Mouse (Mus musculus): ENCODE measurements around the gene Kbtbd4. TPM values are rescaled to one million over a fixed set of nuclear protein-coding genes. Genes with fewer than 3 reads are reported as not detected.

The Kbtbd4 gene
- 59.1 and 61.2 TPM in 2 replicates for polyA plus RNA-seq (2016; fragmentation: Nextera tagmentation; extraction: Ambion mirVana)

DNA sequence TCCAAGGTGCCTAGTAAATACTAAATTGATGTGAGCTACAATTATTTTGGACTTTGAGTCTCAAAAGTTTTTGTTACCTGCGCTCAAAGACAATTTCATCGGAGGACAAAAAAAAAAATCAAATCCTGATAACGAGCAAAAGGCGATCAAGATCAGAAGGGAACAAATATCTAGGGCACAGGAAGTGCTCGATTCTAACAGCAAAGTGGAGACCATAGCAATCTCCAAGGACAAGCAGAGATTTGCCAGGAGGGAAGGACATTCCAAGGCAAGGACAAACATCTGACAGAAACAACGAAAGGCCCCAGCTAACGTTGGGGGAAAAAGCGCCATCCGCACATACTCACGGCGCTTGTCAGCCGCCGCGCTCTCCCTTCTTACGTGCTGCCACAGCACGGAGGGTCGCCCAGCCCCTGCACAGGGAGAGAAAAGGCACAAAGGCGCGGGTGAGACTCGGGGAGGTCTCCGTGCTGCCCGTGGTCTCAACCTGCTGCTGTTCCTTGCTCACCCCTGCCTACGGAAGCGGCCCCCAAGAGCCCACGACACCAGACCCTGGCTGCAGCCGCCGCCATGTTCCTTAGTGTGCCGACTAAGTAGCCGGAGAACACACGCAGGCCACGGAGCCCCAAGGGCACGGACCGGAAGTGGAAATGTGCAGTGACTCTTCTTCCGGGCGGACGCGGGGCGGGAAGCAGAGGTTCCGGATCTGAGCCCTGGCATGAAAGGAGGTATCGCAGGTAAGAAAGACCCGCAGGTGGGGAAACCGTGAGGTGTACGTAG lies at the start of gene Kbtbd4, which contains the start of gene Ndufs3:
Kbtbd4 (plus strand) TSS at position 665 of the 780 bp plus-strand sequence.
Ndufs3 (minus strand) TSS at position 752 of the 780 bp plus-strand sequence.
- ATAC-seq (ENCODE audit: low FRiP score), result peak; percentile 95
- peak within 1 kb of the TSS; percentile 90 for H3K9ac ChIP-seq
- no peaks in the 10 kb centered on the region for H3K27me3 ChIP-seq
- under 1% methylated on average over 43 of the region's 43 CpGs for WGBS
- H3K4me2 ChIP-seq, result peak within 1 kb of the TSS; percentile 72
- peak within 1 kb of the TSS; percentile 90 for H3K4me3 ChIP-seq (replicated peaks)
- no peaks in the 10 kb centered on the region for H3K9me3 ChIP-seq
- H3K4me1 ChIP-seq, result peaks cover 33% of the 10 kb centered on the region
- peaks cover 55% of the 10 kb centered on the region for H3K36me3 ChIP-seq (replicated peaks)
- peak within 1 kb of the TSS; percentile 90 for H3K27ac ChIP-seq

DNA sequence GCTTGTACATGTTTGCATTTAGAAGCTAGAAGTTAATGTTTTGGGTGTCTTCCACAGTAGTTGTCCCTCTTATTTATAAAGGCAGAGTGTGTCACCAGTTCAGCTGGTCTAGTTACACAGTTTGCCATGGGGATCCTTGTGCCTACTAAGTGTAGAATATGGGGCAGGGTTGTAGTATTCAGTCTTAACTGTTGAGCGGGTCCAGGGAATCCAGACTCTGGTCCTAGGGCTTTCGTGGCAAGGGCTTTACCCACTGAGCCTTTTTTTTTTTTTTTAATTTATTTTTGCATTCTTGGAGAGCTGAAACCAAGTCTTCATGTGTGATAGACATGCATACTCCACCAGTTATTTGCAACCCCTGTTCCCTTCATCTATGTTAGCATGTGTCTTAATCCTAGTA lies 43.1 kb upstream of the Kbtbd4 start:
- Histone ChIP-seq H3K4me2 (no peak overlapping the region), H3K36me3 (replicated peaks) (peaks cover 71% of the 10 kb centered on the region), H3K4me1 (peaks cover 3% of the 10 kb centered on the region; the same call in 1 of the 2 replicates), H3K9me3 (no peaks in the 10 kb centered on the region), H3K27me3 (no peaks in the 10 kb centered on the region), H3K4me3 (replicated peaks) (no peak overlapping the region), H3K9ac (no peak overlapping the region), H3K27ac (no peak overlapping the region)
- WGBS, result 90% methylated on average over 2 of the region's 2 CpGs
- ATAC-seq (ENCODE audit: low FRiP score), result no peak

DNA sequence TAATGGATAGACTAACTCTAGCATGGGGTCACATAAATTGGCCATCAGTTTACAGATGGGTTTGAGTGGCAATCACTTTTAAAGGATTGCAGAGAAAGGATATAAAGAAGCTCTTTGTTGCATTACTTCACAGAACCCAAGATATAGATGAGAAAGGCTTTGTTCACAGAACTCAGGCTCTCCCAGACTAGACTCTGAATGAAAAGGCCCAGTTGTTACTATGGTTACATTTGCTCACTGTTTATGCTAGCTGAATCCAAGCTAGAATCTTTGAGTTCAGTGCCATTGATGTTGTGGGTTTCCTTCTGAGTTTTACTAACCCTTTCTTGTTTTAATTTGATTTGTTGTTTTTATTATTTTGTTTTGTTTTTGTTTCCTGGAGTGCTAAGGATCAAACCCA lies 40.4 kb upstream of the Kbtbd4 start:
- Histone ChIP-seq H3K4me2 (no peak overlapping the region), H3K36me3 (replicated peaks) (peaks cover 80% of the 10 kb centered on the region), H3K9ac (no peak overlapping the region), H3K4me1 (peaks cover 3% of the 10 kb centered on the region; the same call in 1 of the 2 replicates), H3K4me3 (replicated peaks) (no peak overlapping the region), H3K27ac (0 out of 2 replicates have a peak overlapping the region, but pooled peaks have one; percentile 56), H3K9me3 (no peaks in the 10 kb centered on the region), H3K27me3 (no peaks in the 10 kb centered on the region)
- 0 out of 2 replicates have a peak, but pooled peaks have one; percentile 55 for ATAC-seq (ENCODE audit: low FRiP score)

DNA sequence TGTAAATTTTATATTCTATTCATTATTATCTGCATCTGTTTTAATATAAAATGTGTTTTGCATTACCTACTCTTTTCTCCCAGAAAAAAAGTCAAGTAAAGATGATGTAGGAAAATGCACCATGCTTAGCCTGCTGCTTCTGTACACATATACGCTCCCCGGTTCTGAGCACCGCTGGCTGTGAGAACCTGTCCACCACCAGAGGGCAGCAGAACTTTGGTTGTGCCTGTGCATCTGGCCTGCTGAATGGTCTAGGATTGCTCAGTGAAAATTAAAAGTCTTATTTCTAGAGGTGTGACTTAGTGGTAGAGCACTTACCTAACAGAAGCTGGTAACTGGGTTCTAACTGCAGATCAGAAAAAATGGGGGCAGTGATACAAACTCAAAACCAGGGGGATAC lies 38.0 kb upstream of the Kbtbd4 start:
- Histone ChIP-seq H3K4me2 (no peak overlapping the region), H3K9me3 (no peaks in the 10 kb centered on the region), H3K27me3 (no peaks in the 10 kb centered on the region), H3K27ac (no peak overlapping the region), H3K36me3 (replicated peaks) (peaks cover 59% of the 10 kb centered on the region), H3K4me3 (replicated peaks) (no peak overlapping the region), H3K4me1 (peaks cover 9% of the 10 kb centered on the region; the same call in 1 of the 2 replicates), H3K9ac (no peak overlapping the region)
- ATAC-seq (ENCODE audit: low FRiP score), result peak; percentile 89
- WGBS, result 29% methylated on average over 3 of the region's 3 CpGs

DNA sequence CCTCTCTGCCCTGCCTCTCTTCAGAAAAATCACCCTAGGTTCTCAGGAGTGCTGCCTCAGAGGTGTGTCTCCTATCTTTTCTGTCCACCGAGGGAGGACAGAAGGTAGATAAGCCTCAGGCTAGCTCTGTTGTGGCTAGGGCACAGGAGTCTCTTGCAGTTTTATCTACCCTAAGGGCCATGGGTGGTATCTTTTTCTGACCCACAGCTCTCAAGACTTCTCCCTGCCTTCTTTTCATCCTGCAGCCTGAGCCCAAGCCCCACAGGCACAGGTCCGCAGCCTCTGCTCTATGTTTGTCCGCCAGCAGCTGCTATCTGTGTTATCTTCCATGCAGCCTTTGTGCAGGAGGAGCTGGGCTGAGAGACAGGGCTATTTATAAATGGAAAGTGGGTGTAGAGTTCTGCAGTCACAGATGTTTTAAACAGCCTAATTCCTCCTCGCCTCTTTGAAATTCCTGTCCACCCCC lies 34.4 kb upstream of the Kbtbd4 start:
- Histone ChIP-seq H3K4me1 (0 out of 2 replicates have a peak, but pooled peaks cover 6% of the 10 kb centered on the region), H3K27ac (no peak overlapping the region), H3K4me2 (no peak overlapping the region), H3K4me3 (replicated peaks) (no peak overlapping the region), H3K27me3 (no peaks in the 10 kb centered on the region), H3K9me3 (no peaks in the 10 kb centered on the region), H3K36me3 (replicated peaks) (peaks cover 31% of the 10 kb centered on the region), H3K9ac (no peak overlapping the region)
- ATAC-seq (ENCODE audit: low FRiP score), result no peak
- WGBS, result 63% methylated on average over 4 of the region's 4 CpGs

DNA sequence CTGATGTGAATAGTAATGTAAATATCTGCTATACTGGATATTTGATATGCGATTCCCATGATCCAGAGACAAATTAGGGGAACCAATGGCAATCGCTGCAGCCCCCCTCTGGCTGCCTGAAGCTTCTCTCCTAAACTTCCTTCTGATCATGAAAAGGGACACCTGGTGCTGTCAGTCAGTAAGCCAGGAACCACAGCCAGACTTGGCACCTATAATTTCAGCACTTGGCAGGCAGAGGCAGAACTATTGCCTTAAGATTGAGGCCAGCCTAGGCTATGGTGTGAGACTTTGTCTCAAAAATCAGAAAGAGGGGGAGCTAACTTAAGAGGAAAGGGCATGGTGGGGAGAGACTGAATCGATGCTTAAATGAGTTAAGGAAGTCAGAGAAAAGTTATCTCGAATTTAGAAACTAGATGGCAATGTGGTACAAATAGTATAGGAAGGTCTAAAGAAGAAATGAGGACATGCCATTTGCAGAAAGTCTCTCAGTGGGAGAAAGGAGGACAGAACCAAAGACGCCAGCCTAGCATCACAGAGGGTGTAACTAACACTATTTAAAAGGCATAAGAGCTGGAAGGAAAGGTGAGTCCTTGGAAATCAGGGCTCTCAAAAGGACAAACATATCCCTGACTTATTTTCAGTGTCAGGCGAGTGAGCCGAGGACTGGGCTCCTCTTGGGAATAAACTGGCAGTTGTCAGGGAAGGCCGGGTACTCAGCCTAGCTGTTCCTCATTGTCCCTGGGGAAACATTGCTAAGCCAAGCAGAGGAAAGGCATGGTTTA lies 33.2 kb upstream of the Kbtbd4 start:
- no peak overlapping the region for H3K4me3 ChIP-seq (replicated peaks)
- no peak overlapping the region for H3K4me2 ChIP-seq
- 0 out of 2 replicates have a peak, but pooled peaks cover 6% of the 10 kb centered on the region for H3K4me1 ChIP-seq
- no peaks in the 10 kb centered on the region for H3K9me3 ChIP-seq
- WGBS, result 77% methylated on average over 8 of the region's 8 CpGs
- no peaks in the 10 kb centered on the region for H3K27me3 ChIP-seq
- H3K9ac ChIP-seq, result no peak overlapping the region
- H3K27ac ChIP-seq, result no peak overlapping the region
- peaks cover 19% of the 10 kb centered on the region; the same call in 1 of the 2 replicates for H3K36me3 ChIP-seq (replicated peaks)
- ATAC-seq (ENCODE audit: low FRiP score), result no peak

DNA sequence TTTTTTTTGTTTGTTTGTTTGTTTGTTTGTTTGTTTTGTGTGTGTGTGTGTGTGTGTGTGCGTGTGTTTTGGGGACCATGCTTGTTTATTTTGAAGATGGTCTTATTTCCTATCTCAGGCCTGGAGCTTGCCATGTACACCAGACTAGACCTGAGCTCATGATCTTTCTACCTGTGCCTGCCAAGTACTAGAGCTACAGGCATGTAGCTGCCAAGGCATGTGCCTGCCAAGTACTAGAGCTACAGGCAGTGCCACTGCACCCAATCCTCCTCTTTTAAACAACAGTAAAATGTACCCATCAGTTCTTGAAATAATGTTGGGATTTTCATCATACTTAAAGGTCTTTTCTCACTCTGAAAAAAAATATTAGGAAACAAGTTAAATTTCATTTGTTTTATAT lies 30.5 kb upstream of the Kbtbd4 start:
- H3K4me3 ChIP-seq (replicated peaks), result no peak overlapping the region

DNA sequence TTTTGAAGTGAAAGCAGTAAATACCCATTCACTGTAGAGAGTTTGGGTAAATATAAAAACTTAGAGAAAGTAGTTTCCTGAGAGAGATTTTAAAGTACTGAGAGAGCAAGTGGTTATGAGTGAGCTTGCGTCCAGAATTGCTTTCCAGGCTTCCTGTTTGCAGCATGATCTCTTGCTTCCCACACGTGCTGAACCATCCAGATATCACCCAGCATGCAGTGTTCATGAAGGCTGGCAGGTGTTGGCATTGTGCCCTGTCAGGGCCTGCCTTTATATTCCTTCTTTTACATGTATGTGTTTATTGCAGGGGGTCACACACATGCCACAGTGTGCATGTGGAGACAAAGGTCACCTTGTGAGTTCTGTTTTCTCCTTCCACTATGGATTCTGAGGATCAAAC lies 29.3 kb upstream of the Kbtbd4 start:
- WGBS, result 79% methylated on average over 2 of the region's 2 CpGs
- H3K4me3 ChIP-seq (replicated peaks), result no peak overlapping the region
- no peak overlapping the region for H3K27ac ChIP-seq
- H3K4me1 ChIP-seq, result peaks cover 11% of the 10 kb centered on the region
- no peak overlapping the region for H3K9ac ChIP-seq
- no peak overlapping the region for H3K4me2 ChIP-seq
- H3K27me3 ChIP-seq, result no peaks in the 10 kb centered on the region; the same call in 1 of the 2 replicates
- no peak for ATAC-seq (ENCODE audit: low FRiP score)
- H3K36me3 ChIP-seq (replicated peaks), result no peaks in the 10 kb centered on the region
- no peaks in the 10 kb centered on the region for H3K9me3 ChIP-seq

More for the DNA sequence above, 30.5 kb upstream of the Kbtbd4 start:
- Histone ChIP-seq H3K4me2 (no peak overlapping the region), H3K4me1 (0 out of 2 replicates have a peak, but pooled peaks cover 6% of the 10 kb centered on the region), H3K27ac (no peak overlapping the region), H3K27me3 (no peaks in the 10 kb centered on the region; the same call in 1 of the 2 replicates), H3K36me3 (replicated peaks) (no peaks in the 10 kb centered on the region), H3K9me3 (no peaks in the 10 kb centered on the region), H3K9ac (no peak overlapping the region)
- 95% methylated on average over 1 of the region's 1 CpGs for WGBS
- no peak for ATAC-seq (ENCODE audit: low FRiP score)

DNA sequence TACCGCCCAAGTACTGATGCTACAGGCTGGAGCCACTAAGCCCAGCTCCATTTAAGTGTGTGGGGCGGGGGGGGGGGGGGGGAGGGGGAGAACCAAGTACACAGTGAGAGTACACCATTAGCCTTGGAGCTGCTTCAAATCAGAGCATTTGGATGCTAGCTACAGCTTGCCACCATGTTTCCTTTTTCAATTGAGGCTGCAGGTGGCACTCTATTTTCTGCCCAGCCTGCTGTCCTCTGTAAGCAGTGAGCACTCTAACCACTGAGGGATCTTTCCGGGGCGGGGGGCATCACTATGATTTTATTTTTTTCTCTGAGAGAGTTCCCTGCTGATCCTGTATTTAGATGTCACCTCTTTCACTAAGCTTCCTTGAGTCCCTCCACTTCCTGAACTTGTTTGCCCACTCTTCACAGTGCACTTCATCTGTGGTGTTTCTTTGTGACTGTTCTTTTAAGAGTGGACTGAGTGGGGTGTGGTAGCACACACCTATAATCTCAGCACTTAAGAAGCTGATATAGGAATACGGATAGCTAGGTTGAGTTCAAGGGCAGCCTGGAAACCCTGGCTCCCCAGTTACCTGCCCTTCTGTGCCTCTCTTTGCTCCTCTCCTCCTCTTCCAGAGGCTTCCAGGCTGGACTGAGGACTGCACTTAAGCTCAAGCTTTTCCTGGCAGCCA lies 26.8 kb upstream of the Kbtbd4 start:
- Histone ChIP-seq H3K27ac (no peak overlapping the region), H3K4me3 (replicated peaks) (no peak overlapping the region), H3K27me3 (no peaks in the 10 kb centered on the region; the same call in 1 of the 2 replicates), H3K9ac (no peak overlapping the region), H3K9me3 (no peaks in the 10 kb centered on the region), H3K4me2 (no peak overlapping the region), H3K4me1 (peaks cover 13% of the 10 kb centered on the region), H3K36me3 (replicated peaks) (no peaks in the 10 kb centered on the region)
- no peak for ATAC-seq (ENCODE audit: low FRiP score)
- 76% methylated on average over 4 of the region's 5 CpGs for WGBS

DNA sequence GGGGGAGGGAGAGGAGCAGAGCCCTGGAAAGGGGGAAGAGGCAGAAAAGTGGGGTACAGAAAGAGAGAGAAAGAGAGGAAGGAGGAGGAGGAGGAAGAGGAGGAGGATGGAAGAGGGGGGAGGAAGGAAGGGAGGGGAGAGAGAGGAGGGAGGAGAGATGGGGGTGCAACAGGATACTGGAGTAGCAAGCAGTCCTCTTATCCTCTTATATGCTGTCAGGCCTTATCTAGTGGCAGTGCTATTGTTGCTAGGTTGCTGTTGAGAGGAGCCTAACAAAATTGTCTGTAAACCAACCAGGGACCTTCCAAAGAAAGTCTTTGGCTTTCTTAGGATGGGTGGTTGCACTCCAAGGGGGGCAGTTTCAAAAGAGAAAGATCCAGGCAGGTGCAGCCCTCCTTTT lies 25.1 kb upstream of the Kbtbd4 start:
- Histone ChIP-seq H3K4me1 (peaks cover 13% of the 10 kb centered on the region), H3K27me3 (peaks cover 4% of the 10 kb centered on the region), H3K4me2 (no peak overlapping the region), H3K36me3 (replicated peaks) (no peaks in the 10 kb centered on the region), H3K9ac (no peak overlapping the region), H3K4me3 (replicated peaks) (no peak overlapping the region), H3K27ac (no peak overlapping the region), H3K9me3 (no peaks in the 10 kb centered on the region)
- ATAC-seq (ENCODE audit: low FRiP score), result no peak

DNA sequence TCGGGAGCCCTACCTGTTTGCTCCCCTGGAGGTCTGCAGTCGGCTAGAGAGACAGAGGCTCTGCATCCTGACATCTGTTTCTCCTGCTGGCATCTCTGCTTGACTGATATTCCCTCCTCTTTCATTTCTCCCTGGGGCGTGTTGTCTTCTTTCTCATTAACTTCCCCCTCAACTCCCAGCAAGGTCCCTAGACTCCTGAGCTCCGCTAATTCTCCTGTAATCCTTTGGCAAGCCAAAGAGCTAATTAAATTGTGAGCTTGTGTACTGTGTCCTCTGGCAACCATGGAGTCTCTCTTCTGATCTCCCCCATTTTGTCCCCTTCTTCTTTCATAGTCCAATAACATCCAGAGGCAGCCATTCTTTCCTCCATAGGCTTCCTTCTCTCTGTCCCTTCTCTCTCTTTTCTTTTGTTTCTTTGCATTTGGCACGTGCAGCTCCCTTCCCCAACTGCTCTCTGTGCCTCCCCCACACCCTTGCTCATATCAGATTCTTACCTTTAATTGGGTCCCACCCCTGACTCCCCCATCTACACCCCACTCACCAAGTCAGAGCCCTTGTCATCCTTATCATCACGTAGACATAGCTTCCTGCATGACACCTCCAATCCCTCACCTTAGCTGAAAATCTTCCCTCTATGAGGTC lies 24.3 kb upstream of the Kbtbd4 start:
- Histone ChIP-seq H3K27me3 (peaks cover 13% of the 10 kb centered on the region), H3K9ac (no peak overlapping the region), H3K4me2 (no peak overlapping the region), H3K9me3 (no peaks in the 10 kb centered on the region), H3K4me1 (peaks cover 18% of the 10 kb centered on the region), H3K4me3 (replicated peaks) (no peak overlapping the region), H3K27ac (peak overlapping the region; percentile 25; the same call in 1 of the 2 replicates), H3K36me3 (replicated peaks) (no peaks in the 10 kb centered on the region)
- no peak for ATAC-seq (ENCODE audit: low FRiP score)
- WGBS, result 8% methylated on average over 6 of the region's 6 CpGs

All from forebrain, embryonic 12.5 days (tissue).